In genomic region chr12:59019891-59020290, GRCm38 (mm10) we compare ENCODE assay signal across 28 mouse cellular contexts.
"Had no signal": no experiment of that assay in that cellular context is flagged by ENCODE, and none has a peak within 500 bp of the region (broad histone marks: within the 10 kb centered on the region; RNA-seq: fewer than 3 reads in every experiment).

No protein-coding gene starts in this region.

- DNase-seq: cerebellum, adult 2 months; cerebellum, adult 8-10 months; cerebellum, adult 9-10 months; cerebellum, adult 9-11 months; cerebellum, postnatal 10 days; cerebellum, postnatal 14 days; cerebellum, postnatal 25 days; cerebellum, postnatal 36 days; embryo, embryonic 11 days; forebrain, postnatal 0 days; gastrocnemius, adult 2 months; gastrocnemius, postnatal 10 days; gastrocnemius, postnatal 14 days; gastrocnemius, postnatal 25 days; gastrocnemius, postnatal 36 days; heart, adult 18-20 months; heart, adult 2 months had no signal

- H3K4me1 ChIP-seq: embryonic facial prominence, embryonic 10.5 days; embryonic facial prominence, embryonic 12.5 days; embryonic facial prominence, embryonic 13.5 days; embryonic facial prominence, embryonic 15.5 days; forebrain, embryonic 10.5 days; forebrain, embryonic 12.5 days; forebrain, embryonic 13.5 days; forebrain, embryonic 15.5 days had no signal

- ATAC-seq: forebrain, embryonic 13.5 days; forebrain, embryonic 14.5 days; forebrain, embryonic 15.5 days; forebrain, embryonic 16.5 days; forebrain, postnatal 0 days had no signal

- H3K9me3 ChIP-seq: embryonic facial prominence, embryonic 10.5 days; embryonic facial prominence, embryonic 12.5 days; embryonic facial prominence, embryonic 13.5 days; embryonic facial prominence, embryonic 15.5 days; forebrain, embryonic 10.5 days; forebrain, embryonic 12.5 days; forebrain, embryonic 13.5 days; forebrain, embryonic 15.5 days had no signal

- H3K4me2 ChIP-seq: embryonic facial prominence, embryonic 12.5 days; embryonic facial prominence, embryonic 13.5 days; embryonic facial prominence, embryonic 15.5 days; forebrain, embryonic 12.5 days; forebrain, embryonic 13.5 days; forebrain, embryonic 15.5 days had no signal

- H3K27me3 ChIP-seq: embryonic facial prominence, embryonic 12.5 days; embryonic facial prominence, embryonic 13.5 days; embryonic facial prominence, embryonic 15.5 days; forebrain, embryonic 12.5 days; forebrain, embryonic 13.5 days; forebrain, embryonic 15.5 days had no signal

- H3K9ac ChIP-seq: embryonic facial prominence, embryonic 12.5 days; embryonic facial prominence, embryonic 13.5 days; embryonic facial prominence, embryonic 15.5 days; forebrain, embryonic 12.5 days; forebrain, embryonic 13.5 days; forebrain, embryonic 15.5 days; forebrain, postnatal 0 days had no signal

- H3K27ac ChIP-seq: embryonic facial prominence, embryonic 10.5 days; embryonic facial prominence, embryonic 12.5 days; embryonic facial prominence, embryonic 13.5 days; embryonic facial prominence, embryonic 15.5 days; forebrain, embryonic 10.5 days; forebrain, embryonic 12.5 days; forebrain, embryonic 13.5 days; forebrain, embryonic 15.5 days; gastrocnemius, adult 2 months; heart, adult 2 months had no signal

- H3K4me3 ChIP-seq: embryonic facial prominence, embryonic 10.5 days; embryonic facial prominence, embryonic 12.5 days; embryonic facial prominence, embryonic 13.5 days; embryonic facial prominence, embryonic 15.5 days; erythroblast, embryonic 14.5 days; forebrain, embryonic 10.5 days; forebrain, embryonic 12.5 days; forebrain, embryonic 13.5 days; forebrain, embryonic 15.5 days; gastrocnemius, adult 2 months; heart, adult 2 months had no signal
